Mouse (Mus musculus) heart, embryonic 14.5 days (tissue): ENCODE measurements around the gene Erap1. TPM values are rescaled to one million over a fixed set of nuclear protein-coding genes. Genes with fewer than 3 reads are reported as not detected.

Experiments used
- ATAC-seq: fragments of 200-750 bp; cut with Nextera tagmentation; 2 replicates; pipeline ENCODE4 v1.8.0; 2017; ENCODE audit warnings: low read depth, moderate TSS enrichment; ENCODE audit not compliant: insufficient number of reproducible peaks, insufficient read depth, low FRiP score
- H3K27ac ChIP-seq, 2 experiments: fragments of 200-500 bp in 1 of 2; fragments of 300-500 bp in 1 of 2; sonication (generic) in 1 of 2; replicated peaks in 1 of 2; 2 replicates each; pipeline ENCODE4 v1.5.1; 2012 to 2014; ENCODE audit warnings: low read depth in 2 of 2, low read length in 2 of 2, control low read depth in 1 of 2, mild to moderate bottlenecking in 1 of 2, mixed read lengths in 1 of 2; ENCODE audit not compliant: control insufficient read depth in 1 of 2, insufficient read depth in 1 of 2
- H3K27me3 ChIP-seq: fragments of 300-500 bp; sonication (generic); 2 replicates; pipeline ENCODE4 v1.6.1; 2014; ENCODE audit warnings: mild to moderate bottlenecking, low read length, control low read depth; ENCODE audit not compliant: control insufficient read depth, insufficient read depth
- H3K36me3 ChIP-seq: fragments of 300-500 bp; sonication (generic); 2 replicates; pipeline ENCODE4 v1.6.1; 2014; ENCODE audit warnings: mild to moderate bottlenecking, control low read depth, low read length, mixed read lengths; ENCODE audit not compliant: control insufficient read depth, insufficient read depth
- H3K4me1 ChIP-seq, 2 experiments: fragments of 200-500 bp in 1 of 2; fragments of 300-500 bp in 1 of 2; sonication (generic) in 1 of 2; 2 replicates each; pipeline ENCODE4 v1.6.1; 2012 to 2014; ENCODE audit warnings: low read length in 2 of 2, control low read depth in 1 of 2, mixed read lengths in 1 of 2; ENCODE audit not compliant: control insufficient read depth in 2 of 2, insufficient read depth in 2 of 2
- H3K4me2 ChIP-seq: fragments of 300-500 bp; sonication (generic); 2 replicates; pipeline ENCODE4 v1.6.1; 2014; ENCODE audit warnings: mild to moderate bottlenecking, low read length
- H3K4me3 ChIP-seq, 2 experiments: fragments of 200-500 bp in 1 of 2; fragments of 300-500 bp in 1 of 2; sonication (generic) in 1 of 2; 2 replicates each; pipeline ENCODE4 v1.5.1; 2012 to 2014; ENCODE audit warnings: low read length in 2 of 2, mild to moderate bottlenecking in 2 of 2, control low read depth in 1 of 2, low read depth in 1 of 2, moderate library complexity in 1 of 2; ENCODE audit not compliant: control insufficient read depth in 1 of 2, insufficient read depth in 1 of 2
- H3K9ac ChIP-seq: fragments of 300-500 bp; sonication (generic); 2 replicates; pipeline ENCODE4 v1.6.1; 2014; ENCODE audit warnings: mild to moderate bottlenecking, low read length
- H3K9me3 ChIP-seq: fragments of 300-500 bp; sonication (generic); 2 replicates; pipeline ENCODE4 v1.6.1; 2016; ENCODE audit warnings: low read length, control low read depth; ENCODE audit not compliant: control insufficient read depth
- WGBS: fragments of 180-500 bp; shearing (Covaris S2); extraction: QIAGEN DNeasy Blood & Tissue Kit; methylation state at CpG from one replicate; pipeline ENCODE4 v1.1.7; 2014; 5-methylcytosine and 5-hydroxymethylcytosine counted together
- polyA plus RNA-seq: library from polyadenylated mRNA; unstranded; fragments of >200 nt; fragmentation: Nextera tagmentation; extraction: Ambion mirVana; gene quantifications from 2 replicates; pipeline ENCODE4 v1.2.1, GENCODE M21; 2014

Gene Erap1
- polyA plus RNA-seq, 1 experiment from 2014 or later, result 17.2 TPM

- Histone ChIP-seq H3K36me3 (peaks cover 80% of the 10 kb centered on the region), H3K9ac (no peak overlapping the region), H3K4me3 (no peak overlapping the region), H3K9me3 (no peaks in the 10 kb centered on the region), H3K4me2 (no peak overlapping the region), H3K4me1 (no peaks in the 10 kb centered on the region; a peak in 2 of 4 replicates), H3K27me3 (no peaks in the 10 kb centered on the region), H3K27ac (no peak overlapping the region)
- 25% methylated on average over 5 of the region's 5 CpGs for whole genome bisulfite sequencing
- no peak for ATAC-seq
Measured at GRCm38 (mm10) chr13:74735834-74736233, 96.5 kb downstream of the Erap1 start.

- Histone ChIP-seq H3K4me2 (no peak overlapping the region), H3K36me3 (peaks cover 81% of the 10 kb centered on the region), H3K4me3 (no peak overlapping the region), H3K9me3 (no peaks in the 10 kb centered on the region), H3K9ac (no peak overlapping the region), H3K4me1 (no peaks in the 10 kb centered on the region; a peak in 2 of 4 replicates), H3K27me3 (no peaks in the 10 kb centered on the region), H3K27ac (no peak overlapping the region)
- WGBS, result 73% methylated on average over 2 of the region's 2 CpGs
- ATAC-seq, result no peak
Measured at GRCm38 (mm10) chr13:74736396-74736795, 97.0 kb downstream of the Erap1 start.

Other genes with a start within 250 kb of the Erap1 start
- gene Zfp72, start 248.7 kb upstream of the Erap1 start, polyA plus RNA-seq, result 3.5 and 3.8 TPM in 2 replicates
- 52.6 and 54.0 TPM in 2 replicates for gene Ftl1-ps1, start 239.9 kb upstream of the Erap1 start, polyA plus RNA-seq
- 13.3 and 16.2 TPM in 2 replicates for gene Zfp825, start 145.6 kb upstream of the Erap1 start, polyA plus RNA-seq
- gene Cast, start 169.2 kb downstream of the Erap1 start, polyA plus RNA-seq, result 60.2 and 63.4 TPM in 2 replicates